Mouse (Mus musculus): ENCODE measurements at regions not wholly inside any gene's neighbourhood (a gene's known extent, or its start where the extent isn't known, plus 50 kb on each side); places are given as distances from the start of the nearest gene placed in this dataset.

DNA sequence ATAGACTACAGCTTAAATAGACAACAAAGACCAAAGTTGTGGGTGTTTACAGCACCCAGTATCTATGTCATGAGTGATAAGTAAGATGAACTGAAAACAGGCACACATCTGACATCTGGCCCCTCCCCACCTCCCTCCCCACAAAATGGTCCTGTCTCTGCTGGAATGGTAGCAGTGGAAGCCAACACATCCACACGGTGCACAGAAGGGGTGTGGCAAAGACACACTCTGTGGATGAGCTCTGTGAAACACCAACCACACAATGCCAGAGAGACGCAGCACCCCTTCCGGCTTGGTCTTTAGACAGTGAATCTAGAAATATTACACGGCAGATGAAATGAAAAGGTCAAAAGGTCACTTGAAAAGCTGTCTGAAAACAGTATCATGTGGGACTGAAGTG, 85.6 kb downstream of the Fgf18 start:
- no peak for DNase-seq

- DNase-seq, result no peak
Observed at GRCm38 (mm10) chr11:33060352-33060751, 86.8 kb downstream of the Fgf18 start.

GRCm38 (mm10) chr11:33050216-33050615, 97.0 kb downstream of the Fgf18 start:
- DNase-seq, result no peak

GRCm38 (mm10) chr11:33039854-33040792, 107.1 kb downstream of the Fgf18 start:
- no peak for DNase-seq

DNA sequence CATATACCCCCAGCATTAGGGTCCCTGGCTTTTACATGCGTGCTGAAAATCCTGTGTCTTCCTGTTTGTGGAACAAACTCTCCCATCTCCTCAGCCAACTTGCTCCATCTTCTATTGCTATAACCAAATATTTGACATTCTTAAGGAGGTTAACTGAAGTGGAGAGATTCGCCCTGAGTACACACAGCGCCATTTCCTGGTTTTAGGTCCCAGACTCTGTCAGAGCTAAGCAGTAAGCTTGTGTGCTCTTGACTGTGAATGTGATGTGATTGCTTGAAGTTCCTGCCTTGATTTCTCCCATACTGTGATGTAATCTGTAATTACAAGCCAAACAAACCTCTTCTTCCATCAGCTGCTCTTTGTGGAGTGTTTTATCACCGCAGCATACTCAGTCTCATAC, 110.8 kb downstream of the Fgf18 start:
- DNase-seq, result no peak

GRCm38 (mm10) chr11:33028920-33029319, 118.3 kb downstream of the Fgf18 start:
- no peak for DNase-seq

DNA sequence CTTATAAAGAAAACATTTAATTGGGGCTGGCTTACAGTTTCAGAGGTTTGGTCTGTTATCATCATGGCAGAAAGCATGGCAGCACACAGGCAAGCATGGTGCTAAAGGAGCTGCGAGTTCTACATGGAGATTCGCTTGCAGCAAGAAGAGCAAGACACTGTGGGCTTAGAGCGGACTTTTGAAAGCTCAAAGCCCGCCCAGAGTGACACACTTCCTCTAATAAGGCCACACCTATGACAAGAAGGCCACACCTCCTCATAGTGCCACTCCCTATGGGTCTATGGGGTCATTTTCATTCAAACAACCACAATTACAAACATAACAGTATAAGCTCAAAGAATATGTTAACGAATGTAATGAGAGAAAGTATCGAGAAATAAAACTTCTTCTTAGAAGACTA, 120.1 kb downstream of the Fgf18 start:
- no peak for DNase-seq

- no peak for DNase-seq
Observed at GRCm38 (mm10) chr11:33013229-33014185, 133.7 kb downstream of the Fgf18 start.

DNA sequence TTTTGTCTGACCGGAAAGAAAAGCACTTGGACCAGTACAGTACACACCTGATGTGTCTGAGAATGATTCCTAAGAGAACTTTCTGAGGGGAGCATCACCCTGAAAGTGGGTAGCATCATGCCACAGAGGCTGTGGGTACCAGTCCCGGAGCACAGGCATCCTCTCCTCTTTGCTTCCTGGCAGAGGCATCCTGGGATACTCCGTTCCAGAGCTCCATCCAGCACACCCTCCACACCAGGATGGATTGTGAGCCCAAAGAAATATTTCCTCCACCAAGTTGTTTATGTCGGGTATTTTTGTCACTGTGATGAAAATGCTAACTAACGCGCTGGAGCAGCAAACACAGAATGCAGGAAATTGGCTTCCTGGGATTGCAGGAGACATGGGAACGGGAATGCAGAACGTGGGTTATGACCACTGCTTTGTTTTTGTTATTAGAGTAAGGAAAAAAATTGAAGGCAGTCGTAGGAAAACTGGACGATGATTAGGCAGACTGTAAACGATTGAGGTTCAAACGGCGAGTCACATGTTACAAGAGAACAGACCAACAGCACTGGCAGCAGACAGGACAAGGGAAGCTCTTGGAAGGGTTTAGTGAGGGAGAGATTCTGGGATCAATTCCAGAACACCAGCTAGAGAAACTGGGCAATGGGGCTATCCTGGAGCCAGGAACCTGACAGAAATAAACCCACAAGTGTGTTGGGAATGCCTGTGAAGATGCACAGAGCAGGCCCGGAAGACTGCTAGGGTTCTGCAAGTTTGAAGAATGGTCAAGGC, 134.6 kb downstream of the Fgf18 start:
- DNase-seq, result no peak

DNA sequence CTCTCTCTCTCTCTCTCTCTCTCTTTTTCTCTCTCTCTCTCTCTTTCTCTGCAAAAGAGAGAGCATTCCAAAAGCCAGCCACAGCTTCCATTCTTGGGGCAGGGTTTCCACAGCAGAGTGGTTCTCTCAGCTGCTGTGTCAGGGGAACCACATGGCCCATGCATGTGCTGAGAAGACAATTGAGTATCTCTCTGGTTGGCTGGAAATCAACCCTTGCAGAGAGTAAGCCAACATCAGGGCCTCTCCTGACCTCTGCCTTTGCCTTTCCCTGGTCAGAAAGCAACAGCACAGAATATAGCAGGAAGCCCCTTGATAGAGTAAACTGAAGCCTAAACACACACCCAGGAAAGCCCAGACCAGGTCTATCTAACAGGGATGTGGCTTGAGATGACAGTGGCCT, 138.6 kb downstream of the Fgf18 start:
- DNase-seq, result no peak

GRCm38 (mm10) chr11:33007826-33008530, 139.2 kb downstream of the Fgf18 start:
- no peak for DNase-seq

DNA sequence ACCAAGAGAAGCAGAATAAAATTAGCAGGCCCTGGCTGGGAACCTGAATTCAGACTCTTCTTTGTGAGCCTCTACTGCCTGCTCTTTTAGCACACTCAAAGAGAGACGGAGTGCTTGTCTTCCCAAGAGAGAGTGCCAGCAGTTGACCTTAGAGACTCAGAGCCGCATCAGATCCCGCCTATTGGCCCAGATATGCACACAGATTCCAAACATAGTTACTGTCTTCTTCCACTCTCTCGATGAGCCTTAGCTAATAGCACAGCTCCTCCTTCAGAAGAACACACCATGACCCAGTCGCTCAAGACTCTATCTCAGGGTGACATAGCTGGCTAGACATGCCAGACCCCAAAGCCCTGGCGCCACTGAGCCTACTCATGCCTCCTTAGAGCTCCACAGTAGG, 139.8 kb downstream of the Fgf18 start:
- DNase-seq, result no peak

- DNase-seq, result no peak
Observed at GRCm38 (mm10) chr11:33005183-33005582, 142.0 kb downstream of the Fgf18 start.

DNA sequence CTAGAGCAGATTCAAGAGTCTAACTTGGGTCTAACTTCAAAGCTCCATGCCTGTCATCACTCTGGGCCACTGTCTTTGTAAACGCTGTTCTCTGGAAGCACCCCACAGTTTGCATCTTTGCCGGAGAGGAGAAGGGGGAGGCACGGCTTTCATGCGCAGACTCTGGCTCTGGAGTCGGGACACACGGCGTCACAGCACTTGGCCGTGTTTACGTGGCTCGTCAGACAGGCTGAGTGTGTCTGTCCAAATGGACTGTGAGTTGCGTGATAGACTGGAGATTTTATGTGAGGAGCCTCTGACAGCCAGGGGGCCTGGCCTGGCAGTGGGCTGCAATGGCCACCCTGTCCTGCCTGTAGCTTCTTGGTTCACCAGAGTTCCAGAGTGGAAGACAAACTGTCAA, 142.6 kb downstream of the Fgf18 start:
- DNase-seq, result no peak

DNA sequence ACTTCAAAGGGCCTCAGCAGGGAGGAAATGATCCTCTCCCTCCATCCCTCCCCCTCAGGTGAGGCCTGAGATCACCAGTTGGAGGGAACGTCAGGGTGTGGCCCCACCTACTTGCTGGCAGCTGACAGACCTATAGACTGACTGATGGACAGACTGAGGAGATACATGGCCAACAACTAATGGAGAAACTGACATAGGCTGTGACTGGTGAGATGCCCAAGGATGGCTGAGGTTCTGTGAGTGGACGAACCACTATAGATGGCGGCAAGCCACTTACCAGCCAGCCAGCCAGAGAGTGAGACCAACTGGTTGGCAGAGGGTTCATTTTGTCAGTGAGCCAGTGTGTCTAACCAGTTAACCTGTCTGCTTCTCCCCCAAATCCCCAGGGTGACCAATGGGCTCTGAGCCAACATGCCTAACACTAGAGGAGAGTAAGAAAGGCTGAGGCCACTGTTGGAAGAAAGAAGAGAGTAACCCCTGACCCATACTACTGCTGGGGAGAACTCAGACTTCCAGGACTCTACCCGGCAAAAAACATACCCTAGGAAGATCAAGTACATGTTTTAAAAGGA, 147.4 kb downstream of the Fgf18 start:
- no peak for DNase-seq

- no peak for DNase-seq
Observed at GRCm38 (mm10) chr11:32998687-32999605, 148.3 kb downstream of the Fgf18 start.

- DNase-seq, result no peak
Observed at GRCm38 (mm10) chr11:32994391-32994790, 152.8 kb downstream of the Fgf18 start.

DNA sequence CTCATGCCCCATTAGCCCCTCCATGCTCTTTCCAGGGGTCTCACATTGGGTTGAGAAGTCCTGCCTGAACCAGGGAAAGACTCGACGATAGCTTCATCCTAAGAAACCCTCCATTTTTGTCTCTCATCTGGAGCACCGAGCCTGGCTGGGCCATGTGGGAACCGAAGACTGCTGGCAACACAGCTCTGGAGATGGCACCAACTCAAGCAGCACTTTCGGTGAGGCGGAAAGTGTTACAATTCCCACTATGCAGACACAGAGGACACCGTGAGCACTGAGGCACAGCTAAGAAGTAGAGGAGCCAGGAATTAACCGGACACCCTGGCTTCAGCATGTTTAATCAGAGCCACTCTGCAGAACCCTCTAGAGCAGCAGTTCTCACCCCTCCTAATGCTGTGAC, 153.8 kb downstream of the Fgf18 start:
- DNase-seq, result no peak

GRCm38 (mm10) chr11:32991036-32991616, 156.1 kb downstream of the Fgf18 start:
- no peak for DNase-seq

DNA sequence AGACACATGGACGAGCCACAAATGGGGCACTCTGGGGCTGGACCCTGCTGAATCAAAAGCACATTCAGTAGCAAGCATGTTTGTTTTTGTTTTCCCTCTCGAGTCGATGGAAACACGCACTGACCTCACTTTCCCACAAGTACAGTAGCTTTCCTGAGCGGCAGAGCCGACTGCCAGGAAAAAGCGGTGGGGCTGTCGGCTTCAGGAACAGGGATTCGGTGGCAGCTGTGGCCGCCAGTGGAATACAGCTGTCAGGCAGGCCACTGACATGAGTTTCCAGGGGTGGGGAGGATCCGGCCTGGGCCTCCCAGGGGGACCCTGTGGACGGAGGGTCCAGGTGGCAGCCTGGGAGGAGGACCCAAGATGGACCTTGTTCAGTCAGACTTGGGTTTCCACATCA, 157.0 kb downstream of the Fgf18 start:
- DNase-seq, result no peak

All from cerebellum, postnatal 25 days (tissue).